Mouse (Mus musculus): ENCODE data around the gene Eefsec. TPM values are rescaled to one million over a fixed set of nuclear protein-coding genes. Genes with fewer than 3 reads are reported as not detected.

Gene Eefsec
- total RNA-seq (2021) = 1 to 10 TPM; 8.1 to 8.2 TPM
- long read RNA-seq, experiment 1, transcript Eefsec-201 (7 exons, 2,679 nt) = major isoform, 25 of 27 reads
- long read RNA-seq, experiment 1, partial matches to known transcripts = 0 of 27 reads
- long read RNA-seq, experiment 1, other reads (novel, unspliced or antisense) = 2 of 27 reads
- long read RNA-seq, experiment 2, transcript Eefsec-201 (7 exons, 2,679 nt) = major isoform, 9 of 13 reads
- long read RNA-seq, experiment 2, partial matches to known transcripts = 0 of 13 reads
- long read RNA-seq, experiment 2, other reads (novel, unspliced or antisense) = 4 of 13 reads

GRCm38 (mm10) chr6:88446063-88447002 is at the start of gene Eefsec:
Gene Eefsec, minus strand, starts transcription at chr6:88446539.
- TF ChIP-seq CTCF (IDR thresholded peaks at IDR 0.05) = no peak
- Histone ChIP-seq H3K4me3 (peak within 1 kb of the TSS; percentile 80), H3K27ac (peak within 1 kb of the TSS; percentile 75)
- intact Hi-C loops (cut with DNase I) = loop anchor here (1.0 to 5.0 kb wide), 2 partner anchors 19 to 71 kb away; partner anchors contain the start of genes Ruvbl1 and Sec61a1
- DNase-seq = peak; percentile 88

- DNase-seq = no peak
- intact Hi-C loops (cut with DNase I) = no loop called here
- TF ChIP-seq CTCF (IDR thresholded peaks at IDR 0.05) = no peak
- Histone ChIP-seq H3K27ac (no peak overlapping the region), H3K4me3 (no peak overlapping the region)
Observed at GRCm38 (mm10) chr6:88493712-88494111, 47.4 kb upstream of the Eefsec start.

- intact Hi-C loops (cut with DNase I) = no loop called here
Observed at GRCm38 (mm10) chr6:88490629-88491354, 44.5 kb upstream of the Eefsec start.

GRCm38 (mm10) chr6:88489834-88490233 is 43.5 kb upstream of the Eefsec start:
- H3K27ac ChIP-seq = no peak overlapping the region
- no peak for DNase-seq
- intact Hi-C loops (cut with DNase I) = no loop called here
- H3K4me3 ChIP-seq = no peak overlapping the region
- TF ChIP-seq CTCF (IDR thresholded peaks at IDR 0.05) = no peak

More at GRCm38 (mm10) chr6:88490629-88491354, 44.5 kb upstream of the Eefsec start:
- peak; percentile 73 for DNase-seq
- no peak overlapping the region for H3K27ac ChIP-seq
- no peak for TF ChIP-seq CTCF (IDR thresholded peaks at IDR 0.05)
- no peak overlapping the region for H3K4me3 ChIP-seq

GRCm38 (mm10) chr6:88489026-88489425 is 42.7 kb upstream of the Eefsec start:
- no peak overlapping the region for H3K4me3 ChIP-seq
- no peak overlapping the region for H3K27ac ChIP-seq
- no peak for TF ChIP-seq CTCF (IDR thresholded peaks at IDR 0.05)
- DNase-seq = no peak
- intact Hi-C loops (cut with DNase I) = no loop called here

GRCm38 (mm10) chr6:88486893-88487292 is 40.6 kb upstream of the Eefsec start:
- no peak overlapping the region for H3K4me3 ChIP-seq
- no peak overlapping the region for H3K27ac ChIP-seq
- peak; percentile 59 for DNase-seq
- TF ChIP-seq CTCF (IDR thresholded peaks at IDR 0.05) = peak; percentile 28; the same call in 1 of the 2 replicates
- intact Hi-C loops (cut with DNase I) = no loop called here

GRCm38 (mm10) chr6:88485378-88485777 is 39.0 kb upstream of the Eefsec start:
- no peak for DNase-seq
- intact Hi-C loops (cut with DNase I) = no loop called here
- no peak for TF ChIP-seq CTCF (IDR thresholded peaks at IDR 0.05)
- Histone ChIP-seq H3K27ac (no peak overlapping the region), H3K4me3 (no peak overlapping the region)

GRCm38 (mm10) chr6:88483913-88484312 is 37.6 kb upstream of the Eefsec start:
- H3K27ac ChIP-seq = no peak overlapping the region
- H3K4me3 ChIP-seq = no peak overlapping the region
- DNase-seq = no peak
- intact Hi-C loops (cut with DNase I) = no loop called here
- no peak for TF ChIP-seq CTCF (IDR thresholded peaks at IDR 0.05)

GRCm38 (mm10) chr6:88483111-88483510 is 36.8 kb upstream of the Eefsec start:
- no peak overlapping the region for H3K27ac ChIP-seq
- DNase-seq = no peak
- intact Hi-C loops (cut with DNase I) = no loop called here
- H3K4me3 ChIP-seq = 0 out of 2 replicates have a peak overlapping the region, but pooled peaks have one; percentile 13
- TF ChIP-seq CTCF (IDR thresholded peaks at IDR 0.05) = no peak

- intact Hi-C loops (cut with DNase I) = no loop called here
- no peak overlapping the region for H3K27ac ChIP-seq
- DNase-seq = no peak
- no peak overlapping the region for H3K4me3 ChIP-seq
- TF ChIP-seq CTCF (IDR thresholded peaks at IDR 0.05) = no peak
Observed at GRCm38 (mm10) chr6:88480421-88480820, 34.1 kb upstream of the Eefsec start.

GRCm38 (mm10) chr6:88469878-88470277 is 23.5 kb upstream of the Eefsec start:
- Histone ChIP-seq H3K4me3 (no peak overlapping the region), H3K27ac (no peak overlapping the region)
- intact Hi-C loops (cut with DNase I) = no loop called here
- no peak for DNase-seq
- TF ChIP-seq CTCF (IDR thresholded peaks at IDR 0.05) = no peak

- intact Hi-C loops (cut with DNase I) = loop anchor here (1.0 kb wide), 1 partner anchor 19 kb away; the partner anchor contains the start of gene Eefsec
- H3K27ac ChIP-seq = peak within 1 kb of the TSS; percentile 82
- peak within 1 kb of the TSS; percentile 89 for H3K4me3 ChIP-seq
- no peak for TF ChIP-seq CTCF (IDR thresholded peaks at IDR 0.05)
- peak; percentile 94 for DNase-seq
Observed at GRCm38 (mm10) chr6:88465181-88465920, 19.0 kb upstream of the Eefsec start, which contains the start of gene Ruvbl1. Gene Ruvbl1, plus strand, starts transcription at chr6:88465409.

All from gastrocnemius, adult 2 months (tissue).